Mouse (Mus musculus) granulocyte monocyte progenitor cell, adult 5-6 weeks (primary cell): ENCODE results near the gene Hsd11b2. TPM values are rescaled to one million over a fixed set of nuclear protein-coding genes. Genes with fewer than 3 reads are reported as not detected.

Experiments used
- ATAC-seq: replicated peaks from 2 replicates; pipeline ENCODE4 v1.8.0; 2016; ENCODE audit warnings: mild to moderate bottlenecking, moderate TSS enrichment, inconsistent platforms; ENCODE audit not compliant: poor library complexity, severe bottlenecking
- total RNA-seq, 2 experiments: library from RNA; stranded (forward) in 1 of 2; stranded (reverse) in 1 of 2; fragments of 200-712, 200-1000 nt in 1 of 2; fragments of >200 nt in 1 of 2; fragmentation: Nextera tagmentation in 1 of 2; gene quantifications; 2 replicates each; pipeline ENCODE4 v1.2.3; 2014 to 2017

Hsd11b2 gene
- total RNA-seq, 2 experiments from 2014 or later, result not detected

DNA sequence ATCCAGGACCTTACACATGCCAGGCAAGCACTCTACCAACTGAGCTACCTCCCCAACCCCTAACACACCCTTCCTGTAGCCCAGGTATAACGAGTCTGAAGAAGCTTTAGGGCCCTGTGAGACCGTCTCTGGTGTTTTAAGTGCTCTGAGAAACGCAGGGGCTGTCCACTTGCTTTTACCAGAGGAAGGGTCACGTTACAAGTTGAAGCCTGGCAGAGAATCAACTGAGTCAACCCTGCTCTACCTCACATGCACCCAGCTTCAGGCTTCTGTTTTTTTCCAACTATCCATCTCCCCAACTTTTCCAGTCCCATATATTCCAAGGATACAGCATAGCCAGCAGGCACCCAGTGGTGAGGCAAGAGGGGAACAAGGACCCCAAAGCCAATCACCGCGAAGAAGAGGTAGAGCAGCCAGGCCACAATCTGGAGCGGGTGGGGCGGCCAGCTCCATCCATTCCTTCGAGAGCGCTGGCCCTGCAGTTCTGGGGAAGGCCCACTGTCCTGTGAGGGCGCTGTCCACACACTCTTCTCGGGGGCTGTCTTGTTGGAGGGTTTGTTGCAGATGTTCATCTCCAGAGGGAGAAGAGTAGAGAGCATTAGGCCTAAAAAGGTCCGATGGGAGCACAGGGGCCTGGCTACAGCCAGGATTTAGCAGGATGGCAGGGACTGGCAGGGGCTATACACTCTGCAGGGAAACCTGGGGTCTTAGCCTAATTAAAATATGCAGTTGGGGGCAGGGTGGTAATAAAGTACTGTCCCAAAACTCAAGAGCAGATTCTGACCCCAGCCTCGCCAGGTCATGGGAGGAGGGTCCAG is 35.1 kb upstream of the Hsd11b2 start:
- peak; percentile 49 for ATAC-seq

DNA sequence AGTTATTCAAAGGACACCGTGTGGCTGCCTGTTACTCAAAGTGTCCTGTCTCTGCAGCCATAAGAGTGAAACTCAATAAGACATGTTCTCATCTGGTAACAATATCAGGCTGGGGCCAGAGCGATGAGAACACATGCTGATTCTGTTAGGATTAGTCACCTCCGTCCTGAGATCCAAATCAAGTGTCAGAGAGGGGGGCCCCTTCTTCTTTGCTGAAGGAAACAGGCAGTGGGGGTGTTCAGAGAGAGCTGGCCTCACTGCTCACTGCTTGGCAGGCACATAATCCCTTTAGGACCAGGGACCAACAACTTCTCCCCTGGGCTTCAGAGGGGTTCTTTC is 34.6 kb upstream of the Hsd11b2 start:
- ATAC-seq, result no peak

DNA sequence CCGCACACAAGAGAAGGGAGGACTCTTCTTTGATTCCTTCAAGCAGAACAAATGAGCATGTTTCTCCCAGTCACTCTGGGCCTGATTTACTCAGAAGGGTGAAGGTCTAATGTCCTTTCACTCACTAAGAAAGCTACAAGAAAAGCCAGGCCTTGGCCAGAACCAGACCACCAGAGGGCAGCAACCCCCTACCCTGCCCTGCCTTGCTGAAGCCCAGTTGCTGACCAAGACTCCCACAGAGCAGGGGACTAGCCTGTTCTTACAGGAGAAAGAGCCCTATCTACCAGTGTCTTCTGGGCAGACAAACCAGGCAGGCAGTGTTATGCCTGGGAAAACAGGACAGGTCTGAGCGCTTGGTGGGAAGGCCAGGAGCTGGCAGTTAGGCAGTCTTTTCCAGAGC is 34.2 kb upstream of the Hsd11b2 start:
- peak; percentile 54; the same call in 1 of the 2 replicates for ATAC-seq

DNA sequence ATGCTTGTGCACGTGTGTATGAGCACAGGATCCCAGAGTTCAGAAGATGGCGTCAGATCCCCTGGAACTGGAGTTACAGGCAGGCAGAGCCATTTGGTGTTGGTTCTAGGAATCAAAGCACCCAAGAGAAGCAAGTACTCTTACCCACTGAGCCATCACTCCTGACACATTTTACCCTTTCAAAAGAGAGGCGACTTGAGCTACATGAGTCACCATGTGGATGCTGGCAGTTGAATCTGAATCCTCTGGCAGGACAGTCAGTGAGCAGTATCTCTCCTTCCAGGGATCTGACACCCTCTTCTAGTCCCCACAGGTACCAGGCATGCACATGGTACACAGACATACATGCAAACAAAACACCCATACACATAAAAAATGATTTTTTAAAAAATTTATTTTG is 30.5 kb upstream of the Hsd11b2 start:
- ATAC-seq, result no peak

- ATAC-seq, result no peak
These were observed 29.3 kb upstream of the Hsd11b2 start for GRCm38 (mm10) chr8:105489281-105489680.

DNA sequence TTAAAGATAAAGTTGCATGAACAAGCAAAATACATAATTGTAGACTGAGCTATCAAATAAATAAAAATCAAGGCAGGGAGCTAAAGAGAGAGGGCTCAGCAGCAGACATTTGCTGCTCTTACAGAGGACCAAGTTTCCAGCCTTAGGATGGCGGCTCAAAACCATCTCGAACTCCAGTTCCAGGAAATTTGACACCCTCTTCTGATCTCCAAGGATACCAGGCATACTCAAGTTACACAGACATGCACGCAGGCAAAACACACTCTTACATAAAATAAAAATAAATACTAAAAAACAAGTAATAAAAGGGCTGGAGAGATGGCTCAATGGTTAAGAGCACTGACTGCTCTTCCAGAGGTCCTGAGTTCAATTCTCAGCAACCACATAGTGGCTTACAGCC is 25.1 kb upstream of the Hsd11b2 start:
- ATAC-seq, result no peak

- ATAC-seq, result no peak
These were observed 24.0 kb upstream of the Hsd11b2 start for GRCm38 (mm10) chr8:105494566-105494965.

- no peak for ATAC-seq
These were observed 22.9 kb upstream of the Hsd11b2 start for GRCm38 (mm10) chr8:105495350-105496302.

- ATAC-seq, result peak; percentile 96
These were observed 21.9 kb upstream of the Hsd11b2 start, which contains the start of gene Zdhhc1 for GRCm38 (mm10) chr8:105496439-105497180. TSS of gene Zdhhc1 (minus strand) at chr8:105496902.

DNA sequence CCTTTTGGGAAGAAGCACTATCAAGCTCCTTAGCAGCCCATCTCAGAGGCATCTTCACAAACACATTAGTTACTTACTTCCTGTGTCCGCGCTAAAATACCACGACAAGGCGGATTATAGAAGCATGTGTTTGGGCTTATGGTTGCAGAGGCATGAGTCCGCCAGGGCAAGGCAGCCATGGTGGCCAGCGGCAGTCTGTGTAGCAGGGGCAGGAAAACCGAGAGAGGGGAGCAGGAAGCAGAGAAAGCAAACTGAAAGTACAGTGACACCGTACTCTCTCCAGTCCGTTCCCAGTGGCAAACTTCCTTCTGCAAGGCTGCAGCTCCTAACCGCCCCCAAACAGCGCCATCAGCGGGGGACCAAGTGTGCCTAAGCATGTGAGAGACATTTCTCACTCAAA is 18.8 kb upstream of the Hsd11b2 start:
- peak; percentile 41 for ATAC-seq

DNA sequence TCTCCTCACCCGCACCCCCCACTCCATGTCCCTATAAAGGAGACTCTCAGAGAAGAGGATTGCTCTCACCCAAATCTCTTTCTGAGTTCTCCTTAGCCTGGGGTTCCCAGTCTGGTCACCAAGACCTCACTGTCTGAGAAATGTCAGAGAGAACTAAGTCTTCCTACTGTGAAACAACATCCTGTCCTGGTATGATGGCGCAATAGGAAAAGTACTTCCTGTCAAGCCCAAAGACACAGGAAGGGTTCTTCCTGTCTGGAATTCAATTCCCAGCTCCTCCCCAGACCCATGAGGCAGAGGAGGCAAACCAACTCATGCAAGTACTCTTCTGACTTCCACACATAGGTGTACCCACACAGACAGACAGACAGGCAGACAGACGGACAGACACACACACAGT is 13.9 kb upstream of the Hsd11b2 start:
- peak; percentile 46 for ATAC-seq

DNA sequence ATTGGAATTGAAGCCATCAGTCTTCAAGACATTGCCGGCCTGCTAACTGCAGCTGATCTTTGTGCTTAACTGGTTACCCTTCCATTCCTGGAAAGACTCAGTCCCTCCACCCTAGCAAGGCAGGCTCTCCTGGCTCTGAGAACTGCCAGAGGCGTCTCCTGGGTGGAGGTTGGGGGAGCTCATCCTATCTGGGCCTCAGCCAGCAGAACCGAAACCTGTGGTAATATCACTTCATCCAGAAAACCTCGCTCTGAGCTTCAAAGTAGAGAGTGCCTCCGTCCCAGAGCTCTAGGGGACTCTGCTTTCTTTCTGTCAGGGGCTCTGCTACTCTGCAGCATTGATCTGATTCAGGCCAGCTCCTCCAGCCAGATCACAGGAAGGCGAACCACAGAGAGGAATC is 11.6 kb upstream of the Hsd11b2 start:
- peak; percentile 72 for ATAC-seq

DNA sequence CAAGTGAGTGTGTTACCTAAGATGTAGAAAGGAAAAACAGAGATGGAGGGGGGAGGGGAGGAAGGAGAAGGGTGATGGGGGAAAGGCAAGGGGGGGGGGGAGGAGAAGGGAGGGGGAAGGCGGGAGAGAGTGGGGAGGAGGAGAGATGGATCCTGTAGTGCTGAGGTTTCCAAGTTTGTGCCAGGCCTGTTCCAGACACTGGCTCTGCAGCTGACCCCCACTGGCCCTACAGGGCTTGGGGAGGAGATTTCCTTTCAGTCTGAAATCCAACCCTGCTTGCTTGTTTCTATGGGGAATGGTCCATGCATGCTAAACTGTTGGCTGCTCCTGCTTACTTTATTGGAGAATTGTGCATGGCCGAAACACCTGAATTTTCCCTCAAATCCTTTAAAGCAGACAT is 9.8 kb upstream of the Hsd11b2 start:
- no peak for ATAC-seq

GRCm38 (mm10) chr8:105509997-105510735 is 8.4 kb upstream of the Hsd11b2 start:
- no peak for ATAC-seq

DNA sequence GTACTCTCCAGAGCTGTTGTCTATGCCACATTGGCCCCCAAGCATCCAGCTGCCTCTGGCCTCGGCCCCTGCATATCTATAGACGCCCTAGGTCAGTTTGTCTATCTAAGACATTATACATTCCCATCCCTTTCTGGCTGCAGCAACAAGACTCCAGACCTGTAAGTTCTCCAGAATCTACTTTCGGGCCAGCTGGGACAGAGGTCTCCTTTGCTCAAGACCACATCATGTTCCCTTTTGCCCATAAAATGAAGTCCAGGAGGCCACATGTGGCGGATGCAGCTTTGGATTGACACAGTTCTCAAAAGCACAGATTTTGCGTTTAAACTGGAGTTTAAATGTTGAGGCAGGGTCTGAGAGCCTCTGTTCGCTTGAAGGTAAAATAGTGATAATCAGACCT is 4.4 kb upstream of the Hsd11b2 start:
- no peak for ATAC-seq

GRCm38 (mm10) chr8:105514656-105515055 is 3.9 kb upstream of the Hsd11b2 start:
- no peak for ATAC-seq

- ATAC-seq, result peak; percentile 84
These were observed 2.4 kb upstream of the Hsd11b2 start for GRCm38 (mm10) chr8:105516018-105516645.

DNA sequence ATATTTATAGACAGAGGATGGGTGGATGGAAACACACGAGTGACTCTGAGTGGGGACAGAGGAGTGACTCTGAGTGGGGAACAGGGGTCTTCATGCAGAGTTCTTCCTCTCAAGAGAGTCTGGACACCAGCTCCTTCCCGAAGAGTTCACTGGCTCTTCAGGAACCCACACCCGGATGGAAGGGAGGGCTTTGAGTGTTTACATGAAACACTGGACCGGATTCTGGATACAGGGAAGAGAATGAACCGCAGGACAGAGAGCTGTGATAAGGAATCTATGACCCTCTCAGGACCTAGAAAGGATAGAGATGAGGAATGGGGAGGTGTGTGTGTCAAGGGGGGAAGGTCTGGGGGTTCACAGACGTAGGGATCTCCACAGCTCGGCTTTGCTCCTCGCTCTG is 1.2 kb upstream of the Hsd11b2 start:
- ATAC-seq, result no peak

- ATAC-seq, result no peak
These were observed 1.0 kb downstream of the Hsd11b2 start for GRCm38 (mm10) chr8:105519591-105519990.
